Mouse (Mus musculus): ENCODE results near the gene Nxph3.
"Not testable (repeated sequence)": the region's sequence is repeated elsewhere in the genome, so short reads cannot be mapped to it uniquely, and the experiment has no call there.

Nxph3 gene

GRCm38 (mm10) chr11:95517162-95517561 lies 2.8 kb upstream of the Nxph3 start:
- no peak for DNase-seq

- DNase-seq: no peak
Measured at GRCm38 (mm10) chr11:95516491-95516911, 2.1 kb upstream of the Nxph3 start.

GRCm38 (mm10) chr11:95515376-95516323 lies 1.3 kb upstream of the Nxph3 start:
- no peak for DNase-seq

- no peak for DNase-seq
Measured at GRCm38 (mm10) chr11:95513461-95514297, 691 bp downstream of the Nxph3 start.

GRCm38 (mm10) chr11:95512383-95512782 lies 2.0 kb downstream of the Nxph3 start:
- no peak for DNase-seq

GRCm38 (mm10) chr11:95511919-95512318 lies 2.5 kb downstream of the Nxph3 start:
- no peak for DNase-seq

- DNase-seq: no peak
Measured at GRCm38 (mm10) chr11:95510631-95511030, 3.7 kb downstream of the Nxph3 start.

- no peak for DNase-seq
Measured at GRCm38 (mm10) chr11:95509126-95509717, 5.1 kb downstream of the Nxph3 start.

GRCm38 (mm10) chr11:95508211-95508926 lies 6.0 kb downstream of the Nxph3 start:
- DNase-seq: peak; percentile 31

GRCm38 (mm10) chr11:95507785-95508184 lies 6.6 kb downstream of the Nxph3 start:
- DNase-seq: no peak

- DNase-seq: peak; percentile 24
Measured at GRCm38 (mm10) chr11:95507041-95507716, 7.2 kb downstream of the Nxph3 start.

GRCm38 (mm10) chr11:95504271-95504731 lies 10.1 kb downstream of the Nxph3 start:
- peak; percentile 11 for DNase-seq

- DNase-seq: peak; percentile 26
Measured at GRCm38 (mm10) chr11:95503581-95504180, 10.7 kb downstream of the Nxph3 start.

- DNase-seq: not testable (repeated sequence)
Measured at GRCm38 (mm10) chr11:95501826-95502225, 12.5 kb downstream of the Nxph3 start.

- no peak for DNase-seq
Measured at GRCm38 (mm10) chr11:95500836-95501235, 13.5 kb downstream of the Nxph3 start.

GRCm38 (mm10) chr11:95500412-95500811 lies 14.0 kb downstream of the Nxph3 start:
- DNase-seq: no peak

- no peak for DNase-seq
Measured at GRCm38 (mm10) chr11:95497921-95498320, 16.4 kb downstream of the Nxph3 start.

- DNase-seq: no peak
Measured at GRCm38 (mm10) chr11:95495883-95496282, 18.5 kb downstream of the Nxph3 start.

GRCm38 (mm10) chr11:95494374-95494773 lies 20.0 kb downstream of the Nxph3 start:
- no peak for DNase-seq

GRCm38 (mm10) chr11:95493950-95494349 lies 20.4 kb downstream of the Nxph3 start:
- no peak for DNase-seq

- no peak for DNase-seq
Measured at GRCm38 (mm10) chr11:95493010-95493409, 21.4 kb downstream of the Nxph3 start.
